In the genomic region with DNA sequence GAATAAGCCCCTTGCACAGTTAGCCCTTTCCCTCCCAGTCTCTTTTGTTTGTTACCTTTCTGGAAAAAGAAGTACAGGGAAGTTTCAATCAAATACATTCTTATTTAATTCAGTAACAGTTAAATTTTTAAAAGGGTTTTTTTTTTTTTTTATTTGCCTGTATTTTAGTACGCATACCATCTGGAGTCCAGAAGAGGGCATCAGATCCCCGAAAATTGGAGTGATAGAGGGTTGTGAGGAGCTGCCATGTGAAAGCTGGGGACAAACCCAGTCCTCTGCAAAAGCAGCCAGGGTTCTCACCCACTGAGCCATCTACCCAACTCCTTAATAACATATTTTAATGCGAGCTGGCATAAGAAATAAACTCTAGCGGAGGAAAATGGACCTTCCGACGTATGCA, we compare ENCODE assay signal across 17 mouse cellular contexts. TPM values are rescaled to one million over a fixed set of nuclear protein-coding genes. Genes with fewer than 3 reads are reported as not detected.
DNase-seq lines count a peak whose midpoint lies in the region; ATAC-seq and TF ChIP-seq lines count a peak whose summit lies in the region.
"Had no signal": no experiment of that assay in that cellular context is flagged by ENCODE, and none has a peak within 500 bp of the region (broad histone marks: within the 10 kb centered on the region; RNA-seq: fewer than 3 reads in every experiment).

No protein-coding gene starts in this region.

- no peak for TF ChIP-seq EP300 in CH12.LX (IDR thresholded peaks at IDR 0.05; ENCODE audit: low read length)

- H3K27me3 ChIP-seq in cerebellum, adult 2 months (ENCODE audit: control insufficient read depth, insufficient read depth, low read length), result no peaks in the 10 kb centered on the region
- no peaks in the 10 kb centered on the region for H3K27me3 ChIP-seq in kidney, postnatal 0 days (ENCODE audit: insufficient read depth, low read length)
- peaks cover 18% of the 10 kb centered on the region for H3K27me3 ChIP-seq in CH12.LX (replicated peaks)
- H3K27me3 ChIP-seq: limb, embryonic 12.5 days; neural tube, embryonic 15.5 days had no signal

- TF ChIP-seq POLR2A in cerebellum, adult 2 months (IDR thresholded peaks at IDR 0.05; ENCODE audit: borderline replicate concordance, insufficient read depth, low read length), result no peak
- TF ChIP-seq POLR2A in CH12.LX (IDR thresholded peaks at IDR 0.05; ENCODE audit: low read depth, low read length), result no peak
- TF ChIP-seq POLR2A in brain, embryonic 14.5 days (IDR thresholded peaks at IDR 0.05; ENCODE audit: borderline replicate concordance, extremely low read depth, insufficient read depth, insufficient read length, poor library complexity, severe bottlenecking), result no peak

- TF ChIP-seq CTCF in cerebellum, adult 2 months (IDR thresholded peaks at IDR 0.05; ENCODE audit: borderline replicate concordance, insufficient read depth, low read depth, low read length), result 0 out of 2 replicates have a peak, but pooled peaks have one; percentile 8
- TF ChIP-seq CTCF in kidney, postnatal 0 days (IDR thresholded peaks at IDR 0.05; ENCODE audit: low read depth), result peak; percentile 35
- TF ChIP-seq CTCF in CH12.LX (conservative IDR thresholded peaks at IDR 0.05 in 1 of 2, IDR thresholded peaks at IDR 0.05 in 1 of 2; ENCODE audit: low read depth in 2 of 2, low read length in 2 of 2), result peak in 1 of 2 experiments; percentile 53; a peak in 2 of 4 replicates
- 0 out of 2 replicates have a peak, but pooled peaks have one; percentile 7 for TF ChIP-seq CTCF in brain, embryonic 14.5 days (IDR thresholded peaks at IDR 0.05; ENCODE audit: borderline replicate concordance, extremely low read depth, insufficient read depth, insufficient read length)

- H3K36me3 ChIP-seq in kidney, postnatal 0 days (ENCODE audit: insufficient read depth, low read length), result no peaks in the 10 kb centered on the region
- no peaks in the 10 kb centered on the region for H3K36me3 ChIP-seq in CH12.LX (replicated peaks in 1 of 2; ENCODE audit: control insufficient read depth in 1 of 2, insufficient read depth in 1 of 2, low read length in 1 of 2)
- H3K36me3 ChIP-seq: limb, embryonic 12.5 days; neural tube, embryonic 15.5 days had no signal

- DNase-seq in cerebellum, adult 2 months, result no peak
- DNase-seq in cerebellum, adult 11 months, result no peak
- peak; percentile 21 for DNase-seq in kidney, postnatal 0 days (ENCODE audit: low spot score)
- DNase-seq in kidney, postnatal 25 days, result no peak
- peak; percentile 39 for DNase-seq in CH12.LX (ENCODE audit: extremely low read depth)
- peak; percentile 28 for DNase-seq in brain, embryonic 14.5 days (ENCODE audit: low read depth)
- no peak for DNase-seq in gastrocnemius, postnatal 4 days (ENCODE audit: low spot score in 2 of 2)
- DNase-seq: adrenal gland, postnatal 10 days; B cell, adult 2 months; heart, adult 11 months; retina, postnatal 1 day; thymus, postnatal 25 days had no signal

- dilution Hi-C loops in CH12.LX (cut with MboI; ENCODE audit: extremely low pct_ligation_motif_present, extremely low pct_unique_long_range_greater_than_20kb, low sequenced_read_pairs), result no loop called here

- H3K9me3 ChIP-seq in kidney, postnatal 0 days (replicated peaks; ENCODE audit: low read length), result no peaks in the 10 kb centered on the region
- no peaks in the 10 kb centered on the region for H3K9me3 ChIP-seq in CH12.LX (replicated peaks; ENCODE audit: low read length)
- H3K9me3 ChIP-seq: limb, embryonic 12.5 days; neural tube, embryonic 15.5 days had no signal

- WGBS in cerebellum, adult 2 months, result 75% methylated on average over 6 of the region's 6 CpGs
- 72% methylated on average over 6 of the region's 6 CpGs for WGBS in kidney, postnatal 0 days

- no peak overlapping the region for H3K27ac ChIP-seq in cerebellum, adult 2 months (ENCODE audit: insufficient read depth, low read length)
- no peak overlapping the region for H3K27ac ChIP-seq in kidney, postnatal 0 days
- H3K27ac ChIP-seq in CH12.LX (ENCODE audit: insufficient read depth, low read depth), result no peak overlapping the region
- H3K27ac ChIP-seq: hindbrain, embryonic 14.5 days; limb, embryonic 12.5 days; neural tube, embryonic 15.5 days had no signal

- in situ Hi-C loops in CH12.LX (cut with MboI; ENCODE audit: low pct_ligation_motif_present, low pct_unique_long_range_greater_than_20kb, low sequenced_read_pairs), result no loop called here

- H3K79me2 ChIP-seq in CH12.LX (replicated peaks; ENCODE audit: control insufficient read depth, extremely low read depth, insufficient read depth, poor library complexity, severe bottlenecking), result no peaks in the 10 kb centered on the region

- no peak for ATAC-seq in kidney, postnatal 0 days (replicated peaks; ENCODE audit: low FRiP score, low read depth)
- no peak for ATAC-seq in erythroblast, adult 5-6 weeks (replicated peaks; ENCODE audit: low FRiP score, poor library complexity, severe bottlenecking)

- no peaks in the 10 kb centered on the region for H3K4me1 ChIP-seq in cerebellum, adult 2 months (ENCODE audit: control insufficient read depth, insufficient read depth, low read length)
- H3K4me1 ChIP-seq in kidney, postnatal 0 days (replicated peaks; ENCODE audit: insufficient read depth, low read length), result no peaks in the 10 kb centered on the region
- H3K4me1 ChIP-seq in CH12.LX (ENCODE audit: control insufficient read depth in 1 of 2, insufficient read depth in 2 of 2), result no peaks in the 10 kb centered on the region
- H3K4me1 ChIP-seq: limb, embryonic 12.5 days; neural tube, embryonic 15.5 days had no signal

- peak; percentile 55 for TF ChIP-seq RAD21 in CH12.LX (IDR thresholded peaks at IDR 0.05; ENCODE audit: low read depth, low read length)

- no peak overlapping the region for H3K4me3 ChIP-seq in cerebellum, adult 2 months (replicated peaks; ENCODE audit: insufficient read depth, low read depth, low read length)
- no peak overlapping the region for H3K4me3 ChIP-seq in kidney, postnatal 0 days (replicated peaks; ENCODE audit: low read depth, low read length)
- no peak overlapping the region for H3K4me3 ChIP-seq in CH12.LX (replicated peaks in 1 of 3; ENCODE audit: low read depth in 2 of 3, low read length in 2 of 3, poor library complexity in 1 of 3)
- H3K4me3 ChIP-seq: erythroblast, embryonic 14.5 days; limb, embryonic 12.5 days; neural tube, embryonic 15.5 days had no signal

- no peak overlapping the region for H3K4me2 ChIP-seq in kidney, postnatal 0 days (ENCODE audit: low read length)
- no peak overlapping the region for H3K4me2 ChIP-seq in CH12.LX (ENCODE audit: insufficient read depth, low read depth, poor library complexity, severe bottlenecking)
- H3K4me2 ChIP-seq: hindbrain, embryonic 14.5 days; limb, embryonic 12.5 days; neural tube, embryonic 15.5 days had no signal

- no peak overlapping the region for H3K9ac ChIP-seq in kidney, postnatal 0 days (ENCODE audit: low read depth, low read length)
- H3K9ac ChIP-seq in CH12.LX (ENCODE audit: insufficient read depth, low read depth), result no peak overlapping the region
- H3K9ac ChIP-seq: hindbrain, embryonic 14.5 days; limb, embryonic 12.5 days; neural tube, embryonic 15.5 days had no signal

TF ChIP-seq in CH12.LX, 34 proteins besides CTCF, POLR2A, EP300 and RAD21:
- no peak for TF ChIP-seq POLR2AphosphoS2 (IDR thresholded peaks at IDR 0.05; ENCODE audit: low read depth, low read length)
- no peak for TF ChIP-seq MEF2A (IDR thresholded peaks at IDR 0.05; ENCODE audit: borderline replicate concordance, low read depth, low read length)
- no peak for TF ChIP-seq UBTF (IDR thresholded peaks at IDR 0.05; ENCODE audit: low read depth, low read length)
- TF ChIP-seq GABPA (IDR thresholded peaks at IDR 0.05; ENCODE audit: insufficient replicate concordance, low read depth, low read length), result no peak
- peak; percentile 91 for TF ChIP-seq ZNF384 (IDR thresholded peaks at IDR 0.05; ENCODE audit: low read depth, low read length)

RNA-seq across cellular contexts. Expression of a gene that starts 29.3 kb away (rescaled TPM):
- polyA plus RNA-seq in cerebellum, adult 2 months (2012; rRNA removed), result 26.8 and 27.0 TPM in 2 replicates
- polyA plus RNA-seq in kidney, postnatal 0 days (2015; fragmentation: Nextera tagmentation; extraction: Ambion mirVana), result 9.9 and 11.0 TPM in 2 replicates
- total RNA-seq in CH12.LX (2012; rRNA removed) (16.6 and 18.3 TPM in 2 replicates), CH12.LX (2014; rRNA removed) (9.6 and 10.1 TPM in 2 replicates)
- 23.0 and 23.3 TPM in 2 replicates for polyA plus RNA-seq in CH12.LX (2012; ENCODE audit: insufficient read length, low read depth)
- polyA plus RNA-seq in brain, embryonic 14.5 days (2012; rRNA removed), result 16.0 and 17.9 TPM in 2 replicates
- total RNA-seq in gastrocnemius, postnatal 4 days (2021), result 10 to 100 TPM; 11.0 to 12.8 TPM
- total RNA-seq in erythroblast, adult 5-6 weeks (2015; ENCODE audit: low replicate concordance), result 5.0 and 5.4 TPM in 2 replicates
- 1.0 and 1.8 TPM in 2 replicates for total RNA-seq in erythroblast, adult 5-6 weeks (2017; ENCODE audit: low replicate concordance)

Comparison
In these comparisons a context has a peak if more than half of its experiments do, and no peak if none do; other contexts are left out.
1. DNase-seq: peak in kidney, postnatal 0 days (single experiment), CH12.LX (single experiment) and brain, embryonic 14.5 days (single experiment); none in cerebellum, adult 2 months (0 of 2), cerebellum, adult 11 months (single experiment), kidney, postnatal 25 days (0 of 2) and gastrocnemius, postnatal 4 days (0 of 2).